Mouse (Mus musculus) myocyte (in vitro differentiated cells): Measurements from ENCODE around the gene Pold1. TPM values are rescaled to one million over a fixed set of nuclear protein-coding genes. Genes with fewer than 3 reads are reported as not detected.

Source experiments
- H3K27me3 ChIP-seq: one replicate; pipeline ENCODE4 v1.6.1; 2011; ENCODE audit not compliant: control insufficient read depth, insufficient read depth, insufficient read length
- H3K36me3 ChIP-seq: one replicate; pipeline ENCODE4 v1.6.1; 2011; ENCODE audit not compliant: control insufficient read depth, insufficient read depth
- H3K4me2 ChIP-seq: one replicate; pipeline ENCODE4 v1.6.1; 2011; ENCODE audit warnings: low read depth, control low read depth
- H3K4me3 ChIP-seq: one replicate; pipeline ENCODE4 v1.5.1; 2011; ENCODE audit warnings: mild to moderate bottlenecking, control low read depth, moderate library complexity
- H3K79me2 ChIP-seq: one replicate; pipeline ENCODE4 v1.6.1; 2011; ENCODE audit not compliant: control insufficient read depth, insufficient read depth
- H3ac ChIP-seq: one replicate; pipeline ENCODE4 v1.6.1; 2011; ENCODE audit not compliant: control insufficient read depth, insufficient read length
- CEBPB ChIP-seq: IDR thresholded peaks from 2 replicates; pipeline ENCODE4 v1.6.1; 2011; ENCODE audit warnings: mild to moderate bottlenecking, moderate library complexity; ENCODE audit not compliant: poor library complexity, insufficient read depth, severe bottlenecking
- E2F4 ChIP-seq: IDR thresholded peaks from one replicate; pipeline ENCODE4 v1.6.1; 2011; ENCODE audit warnings: mild to moderate bottlenecking, control low read depth, moderate library complexity; ENCODE audit not compliant: insufficient read depth
- MAX ChIP-seq: IDR thresholded peaks from one replicate; pipeline ENCODE4 v1.6.1; 2011; ENCODE audit warnings: low read depth, mild to moderate bottlenecking, control low read depth
- MYOD1 ChIP-seq, 3 experiments: IDR thresholded peaks; one replicate each; pipeline ENCODE4 v1.6.1; 2011; ENCODE audit warnings: control low read depth in 2 of 3, low read depth in 2 of 3, mild to moderate bottlenecking in 2 of 3, moderate library complexity in 1 of 3; ENCODE audit not compliant: insufficient read length in 2 of 3, control insufficient read depth in 1 of 3
- MYOG ChIP-seq, 3 experiments: IDR thresholded peaks; one replicate each; pipeline ENCODE4 v1.6.1; 2011; ENCODE audit warnings: control low read depth in 2 of 3, low read depth in 2 of 3, mild to moderate bottlenecking in 2 of 3; ENCODE audit not compliant: insufficient read length in 2 of 3, control insufficient read depth in 1 of 3, insufficient read depth in 1 of 3
- POLR2A ChIP-seq: IDR thresholded peaks from one replicate; pipeline ENCODE4 v1.6.1; 2011; ENCODE audit warnings: low read depth, mild to moderate bottlenecking, control low read depth, moderate library complexity; ENCODE audit not compliant: insufficient read length
- POLR2AphosphoS2 ChIP-seq: IDR thresholded peaks from one replicate; pipeline ENCODE4 v1.6.1; 2011; ENCODE audit warnings: low read depth, control low read depth; ENCODE audit not compliant: insufficient read length
- REST ChIP-seq: IDR thresholded peaks from one replicate; pipeline ENCODE4 v1.6.1; 2011; ENCODE audit warnings: mild to moderate bottlenecking, control low read depth, moderate library complexity; ENCODE audit not compliant: insufficient read depth, insufficient read length
- SRF ChIP-seq: IDR thresholded peaks from one replicate; pipeline ENCODE4 v1.6.1; 2011; ENCODE audit warnings: low read depth; ENCODE audit not compliant: control insufficient read depth, insufficient read length
- TCF12 ChIP-seq: IDR thresholded peaks from one replicate; pipeline ENCODE4 v1.6.1; 2011; ENCODE audit warnings: mild to moderate bottlenecking, control low read depth; ENCODE audit not compliant: poor library complexity, insufficient read depth, severe bottlenecking
- TCF3 ChIP-seq: IDR thresholded peaks from one replicate; pipeline ENCODE4 v1.6.1; 2011; ENCODE audit warnings: low read depth, control low read depth; ENCODE audit not compliant: insufficient read length
- USF1 ChIP-seq: IDR thresholded peaks from one replicate; pipeline ENCODE4 v1.6.1; 2011; ENCODE audit warnings: low read depth, mild to moderate bottlenecking, control low read depth, moderate library complexity
- polyA plus RNA-seq: library from polyadenylated mRNA; unstranded; fragments of >200 nt; fragmentation: generic; extraction: Trizol; gene quantifications from one replicate; pipeline ENCODE4 v1.2.1, GENCODE M21; 2012; ENCODE audit warnings: missing spikeins

The Pold1 gene
- polyA plus RNA-seq, 1 experiment: 23.9 TPM

DNA sequence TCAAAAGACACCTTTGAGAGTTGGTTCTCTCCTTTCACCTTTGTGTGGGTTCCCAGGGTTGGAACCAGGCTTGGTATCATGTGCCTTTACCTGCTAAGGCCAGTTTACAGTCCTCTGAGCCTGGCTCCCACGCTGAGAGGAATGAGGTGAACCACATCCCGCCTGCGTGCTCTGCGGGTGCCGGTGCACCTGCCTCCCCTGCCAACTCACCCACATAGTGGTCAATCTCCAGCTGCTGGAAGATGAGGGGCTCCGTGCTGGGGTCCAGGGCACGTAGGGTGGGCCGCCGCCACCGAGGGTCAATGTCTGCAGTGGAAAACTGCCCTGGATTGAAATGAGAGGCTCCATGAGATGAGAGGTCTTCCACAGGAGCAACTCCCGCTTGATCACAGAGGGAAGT lies 6.1 kb downstream of the Pold1 start:
- H3K4me3 ChIP-seq: no peak overlapping the region
- no peak overlapping the region for H3ac ChIP-seq
- peaks cover 6% of the 10 kb centered on the region for H3K79me2 ChIP-seq
- no peak for TF ChIP-seq MAX
- TF ChIP-seq TCF3: no peak
- no peak for TF ChIP-seq POLR2A
- H3K36me3 ChIP-seq: no peaks in the 10 kb centered on the region
- H3K27me3 ChIP-seq: no peaks in the 10 kb centered on the region
- no peak overlapping the region for H3K4me2 ChIP-seq

DNA sequence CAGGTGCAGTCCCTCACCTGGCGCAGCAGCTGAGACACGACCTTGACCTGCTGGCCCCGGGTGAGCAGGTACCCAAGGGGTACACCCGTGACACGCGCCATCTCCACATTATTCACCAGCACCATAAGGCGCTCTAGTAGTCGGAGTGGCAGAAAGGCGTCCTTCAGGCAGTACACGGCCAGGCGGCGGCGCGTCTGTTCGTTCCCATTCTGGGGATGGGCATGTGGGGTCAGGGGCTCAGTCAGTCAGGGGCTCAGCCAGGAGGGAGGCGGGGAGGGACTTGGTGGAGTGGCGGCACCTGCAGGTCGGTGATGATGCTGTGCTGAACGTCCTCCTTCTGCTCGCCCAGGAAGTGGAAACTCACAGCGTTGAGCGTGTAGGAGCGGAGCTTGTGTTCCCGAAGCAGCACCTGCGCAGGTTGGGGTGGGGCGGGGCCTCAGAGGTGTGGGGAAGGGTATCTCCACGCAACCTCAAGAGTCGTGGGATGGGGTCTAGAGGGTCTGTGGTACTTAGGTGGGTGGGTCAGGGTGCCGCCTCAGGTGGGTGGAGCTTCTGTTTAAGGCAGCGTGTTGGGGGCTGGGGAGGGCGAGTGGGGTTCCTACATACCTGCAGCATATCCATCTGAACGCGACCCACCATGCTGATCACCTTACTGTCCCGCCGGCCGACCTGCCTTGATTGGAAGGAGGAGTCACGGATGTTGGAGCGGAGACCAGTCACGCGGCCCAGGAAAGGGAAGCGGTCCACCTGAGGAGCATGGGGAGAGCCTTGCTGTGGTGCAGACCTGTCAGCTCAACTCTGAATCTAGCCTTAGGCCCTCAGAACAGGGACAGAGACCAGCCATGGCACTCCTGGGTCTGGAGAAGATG lies 9.7 kb downstream of the Pold1 start:
- H3K4me2 ChIP-seq: no peak overlapping the region
- H3K4me3 ChIP-seq: no peak overlapping the region
- no peak for TF ChIP-seq TCF12
- H3ac ChIP-seq: no peak overlapping the region
- no peaks in the 10 kb centered on the region for H3K27me3 ChIP-seq
- no peaks in the 10 kb centered on the region for H3K79me2 ChIP-seq
- no peaks in the 10 kb centered on the region for H3K36me3 ChIP-seq

DNA sequence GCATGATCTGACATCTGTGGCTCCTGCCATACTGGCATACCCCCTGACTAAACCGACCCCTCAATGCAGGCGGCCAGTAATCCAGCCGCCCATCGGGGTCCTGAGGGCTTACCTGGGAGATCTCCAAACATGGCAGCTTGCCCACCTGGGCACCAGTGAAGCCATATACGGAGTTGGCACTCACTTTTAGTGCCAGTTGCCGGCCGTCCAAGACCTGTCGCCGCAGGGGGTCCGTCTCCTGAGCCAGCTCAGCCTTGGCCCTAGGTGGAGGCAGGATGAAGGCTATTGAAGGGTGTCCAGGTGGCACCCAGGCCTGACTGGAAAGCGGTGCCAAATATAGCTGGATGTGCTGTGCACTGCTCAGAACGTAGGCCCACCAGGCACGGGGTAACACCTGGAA lies 11.2 kb downstream of the Pold1 start:
- H3K4me2 ChIP-seq: no peak overlapping the region
- no peaks in the 10 kb centered on the region for H3K36me3 ChIP-seq

DNA sequence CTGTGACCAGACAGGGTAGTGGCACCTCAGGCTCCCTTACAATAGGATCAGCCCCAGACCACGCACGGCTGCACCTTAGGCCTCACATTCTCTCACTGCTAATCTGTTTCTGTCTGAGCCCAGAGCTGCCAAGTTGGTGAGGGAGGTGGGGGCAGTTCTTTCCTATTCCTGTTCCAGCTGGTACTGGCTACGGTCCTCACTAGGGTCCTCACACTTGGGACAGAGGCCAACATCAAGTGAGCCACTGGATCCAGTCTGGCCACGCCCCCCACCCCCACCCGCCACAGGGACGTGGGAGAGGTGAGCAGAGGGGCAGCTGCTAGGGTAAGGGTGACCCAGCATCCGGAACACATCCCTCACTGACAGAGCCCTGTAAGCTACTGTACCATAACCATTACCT lies 11.6 kb downstream of the Pold1 start:
- H3K27me3 ChIP-seq: no peaks in the 10 kb centered on the region
- H3K79me2 ChIP-seq: no peaks in the 10 kb centered on the region
- H3K4me2 ChIP-seq: no peak overlapping the region
- TF ChIP-seq TCF3 (no peak), SRF (no peak), USF1 (no peak), E2F4 (no peak), TCF12 (no peak), CEBPB (no peak), REST (no peak), POLR2AphosphoS2 (no peak), POLR2A (no peak), MYOG (IDR thresholded peaks at IDR 0.05; ENCODE audit: control insufficient read depth in 1 of 3, insufficient read depth in 1 of 3, insufficient read length in 2 of 3, low read depth in 2 of 3) (no peak), MAX (no peak), MYOD1 (IDR thresholded peaks at IDR 0.05; ENCODE audit: control insufficient read depth in 1 of 3, insufficient read length in 2 of 3, low read depth in 2 of 3) (no peak)
- H3K4me3 ChIP-seq: no peak overlapping the region
- no peak overlapping the region for H3ac ChIP-seq
- no peaks in the 10 kb centered on the region for H3K36me3 ChIP-seq

More for the DNA sequence above, 11.2 kb downstream of the Pold1 start:
- H3K79me2 ChIP-seq: no peaks in the 10 kb centered on the region
- no peak overlapping the region for H3K4me3 ChIP-seq
- TF ChIP-seq CEBPB (no peak), POLR2A (no peak), MYOG (IDR thresholded peaks at IDR 0.05; ENCODE audit: control insufficient read depth in 1 of 3, insufficient read depth in 1 of 3, insufficient read length in 2 of 3, low read depth in 2 of 3) (no peak), MAX (no peak), REST (no peak), MYOD1 (IDR thresholded peaks at IDR 0.05; ENCODE audit: control insufficient read depth in 1 of 3, insufficient read length in 2 of 3, low read depth in 2 of 3) (no peak), E2F4 (no peak), USF1 (no peak), SRF (no peak), TCF12 (no peak), POLR2AphosphoS2 (no peak), TCF3 (no peak)
- no peaks in the 10 kb centered on the region for H3K27me3 ChIP-seq
- H3ac ChIP-seq: no peak overlapping the region

DNA sequence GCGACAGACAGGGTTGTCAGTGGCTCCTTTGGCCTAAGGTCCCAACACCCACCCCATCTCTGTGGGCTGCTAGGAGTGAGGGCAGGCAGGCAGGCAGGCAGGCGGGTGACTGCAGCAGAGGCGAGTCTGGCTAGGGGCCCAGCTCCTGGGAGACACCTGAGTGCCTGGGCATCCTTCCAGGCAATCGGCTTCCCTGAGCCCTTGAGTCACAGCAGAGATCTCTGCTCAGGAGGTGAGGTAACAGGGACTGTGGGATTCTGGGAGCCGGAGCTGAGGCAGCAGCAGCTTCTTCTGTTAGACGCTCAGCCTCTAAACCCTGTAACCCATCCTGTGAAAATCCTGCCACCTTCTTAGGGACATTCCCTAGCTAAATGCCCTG lies 12.1 kb downstream of the Pold1 start:
- Histone ChIP-seq H3K36me3 (no peaks in the 10 kb centered on the region), H3K4me3 (no peak overlapping the region), H3K79me2 (no peaks in the 10 kb centered on the region), H3K4me2 (no peak overlapping the region), H3K27me3 (no peaks in the 10 kb centered on the region), H3ac (no peak overlapping the region)
- TF ChIP-seq MYOG (IDR thresholded peaks at IDR 0.05; ENCODE audit: control insufficient read depth in 1 of 3, insufficient read depth in 1 of 3, insufficient read length in 2 of 3, low read depth in 2 of 3): no peak
- no peak for TF ChIP-seq MYOD1 (IDR thresholded peaks at IDR 0.05; ENCODE audit: control insufficient read depth in 1 of 3, insufficient read length in 2 of 3, low read depth in 2 of 3)
- no peak for TF ChIP-seq E2F4
- no peak for TF ChIP-seq POLR2AphosphoS2
- no peak for TF ChIP-seq MAX
- no peak for TF ChIP-seq POLR2A
- no peak for TF ChIP-seq USF1
- TF ChIP-seq TCF3: no peak
- TF ChIP-seq CEBPB: no peak
- TF ChIP-seq TCF12: no peak
- TF ChIP-seq SRF: no peak
- no peak for TF ChIP-seq REST
